Mouse (Mus musculus) G1E (cell line): ENCODE measurements around the gene Nomo1. TPM values are rescaled to one million over a fixed set of nuclear protein-coding genes. Genes with fewer than 3 reads are reported as not detected.

Experiments used
- ATAC-seq: 2 replicates; pipeline ENCODE4 v1.8.0; 2016; ENCODE audit warnings: mild to moderate bottlenecking; ENCODE audit not compliant: insufficient number of reproducible peaks, poor library complexity, low FRiP score, severe bottlenecking; ENCODE audit errors: extremely low read depth
- DNase-seq: peaks from one replicate; pipeline ENCODE4 v3.0.0; 2012; ENCODE audit warnings: low spot score
- H3K27me3 ChIP-seq: 2 replicates; pipeline ENCODE4 v1.6.1; 2012; ENCODE audit warnings: mild to moderate bottlenecking, low read length, inconsistent platforms; ENCODE audit not compliant: insufficient read depth
- H3K36me3 ChIP-seq: replicated peaks from 2 replicates; pipeline ENCODE3; 2012; ENCODE audit warnings: mild to moderate bottlenecking, inconsistent platforms
- H3K4me1 ChIP-seq: 2 replicates; pipeline ENCODE4 v1.6.1; 2012; ENCODE audit warnings: low read depth, low read length, inconsistent platforms, mixed read lengths; ENCODE audit not compliant: insufficient read depth
- H3K4me3 ChIP-seq: 2 replicates; pipeline ENCODE4 v1.5.1; 2012; ENCODE audit warnings: low read depth, mild to moderate bottlenecking, inconsistent platforms, low read length, moderate library complexity, mixed read lengths
- H3K9me3 ChIP-seq: replicated peaks from 2 replicates; pipeline ENCODE4 v1.6.1; 2012; ENCODE audit warnings: inconsistent platforms
- CTCF ChIP-seq: IDR thresholded peaks from 2 replicates; pipeline ENCODE4 v1.5.1; 2012; ENCODE audit warnings: low read depth, low read length, inconsistent platforms, mixed read lengths
- GATA1 ChIP-seq: IDR thresholded peaks from 2 replicates; pipeline ENCODE4 v1.6.1; 2012; ENCODE audit warnings: borderline replicate concordance, low read length, inconsistent platforms, mixed read lengths
- GATA2 ChIP-seq: IDR thresholded peaks from 2 replicates; pipeline ENCODE4 v1.6.1; 2012; ENCODE audit warnings: low read depth, low read length, inconsistent platforms, borderline replicate concordance
- POLR2AphosphoS5 ChIP-seq: IDR thresholded peaks from 2 replicates; pipeline ENCODE4 v1.6.1; 2012; ENCODE audit warnings: low read depth, low read length, inconsistent platforms; ENCODE audit not compliant: insufficient replicate concordance
- TAL1 ChIP-seq: conservative IDR thresholded peaks from 2 replicates; pipeline ENCODE4 v1.6.1; 2012; ENCODE audit warnings: low read depth, low read length, inconsistent platforms, mixed read lengths
- polyA plus RNA-seq: library from polyadenylated mRNA; stranded (reverse); fragments of >175 nt; gene quantifications from 2 replicates; pipeline ENCODE4 v1.2.3, GENCODE M21; 2012
- total RNA-seq, 2 experiments: library from RNA; stranded (forward) in 1 of 2; stranded (reverse) in 1 of 2; fragments of 200-1000 nt in 1 of 2; fragments of >200 nt in 1 of 2; fragmentation: Nextera tagmentation in 1 of 2; gene quantifications; 2 replicates each; pipeline ENCODE4 v1.2.3; 2014 to 2017

The Nomo1 gene
- total and polyA plus RNA-seq, 3 experiments, result 26.4 to 52.7 (median 47.2) TPM

- ATAC-seq (no peak), DNase-seq (no peak)
- H3K36me3 ChIP-seq, result peaks cover 95% of the 10 kb centered on the region
- H3K27me3 ChIP-seq, result no peaks in the 10 kb centered on the region
- no peaks in the 10 kb centered on the region for H3K9me3 ChIP-seq
- H3K4me3 ChIP-seq, result no peak overlapping the region
- TF ChIP-seq GATA2, result no peak
- no peak for TF ChIP-seq TAL1
- TF ChIP-seq GATA1, result no peak
- TF ChIP-seq CTCF, result no peak
- peaks cover 3% of the 10 kb centered on the region for H3K4me1 ChIP-seq
These were observed 20.1 kb downstream of the Nomo1 start for GRCm38 (mm10) chr7:46053566-46053965.

- DNase-seq, result no peak
- ATAC-seq, result no peak
- peaks cover 100% of the 10 kb centered on the region for H3K36me3 ChIP-seq
These were observed 25.4 kb downstream of the Nomo1 start for GRCm38 (mm10) chr7:46058882-46059281.

GRCm38 (mm10) chr7:46060688-46061087 is 27.2 kb downstream of the Nomo1 start:
- H3K27me3 ChIP-seq, result no peaks in the 10 kb centered on the region
- peaks cover 9% of the 10 kb centered on the region for H3K4me1 ChIP-seq
- no peak for TF ChIP-seq POLR2AphosphoS5
- TF ChIP-seq TAL1, result no peak
- TF ChIP-seq GATA2, result no peak
- TF ChIP-seq GATA1, result no peak
- no peak for TF ChIP-seq CTCF
- peaks cover 99% of the 10 kb centered on the region for H3K36me3 ChIP-seq
- H3K9me3 ChIP-seq, result no peaks in the 10 kb centered on the region
- no peak overlapping the region for H3K4me3 ChIP-seq
- ATAC-seq (no peak), DNase-seq (no peak)

More at GRCm38 (mm10) chr7:46058882-46059281, 25.4 kb downstream of the Nomo1 start:
- Histone ChIP-seq H3K27me3 (no peaks in the 10 kb centered on the region), H3K9me3 (no peaks in the 10 kb centered on the region), H3K4me3 (no peak overlapping the region), H3K4me1 (peaks cover 9% of the 10 kb centered on the region)
- no peak for TF ChIP-seq POLR2AphosphoS5

DNA sequence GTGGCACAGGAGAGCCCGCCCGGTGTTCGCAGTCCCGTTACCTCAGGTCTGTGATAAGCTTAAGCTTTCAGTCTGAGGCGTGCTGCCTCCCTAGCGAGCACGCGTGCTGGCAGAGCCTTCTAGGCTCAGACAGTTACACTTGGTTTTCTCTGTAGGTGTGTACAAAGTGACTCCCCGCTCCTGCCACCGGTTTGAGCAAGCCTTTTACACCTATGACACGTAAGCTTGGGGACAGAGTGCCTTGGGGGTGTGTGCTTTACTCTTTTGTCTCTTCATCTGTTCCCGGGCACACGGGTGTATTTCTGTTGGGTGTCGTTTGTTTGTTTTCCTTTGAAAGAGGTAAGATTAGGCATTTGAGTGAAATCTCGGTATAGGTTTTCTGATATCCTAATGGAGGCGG is 28.1 kb downstream of the Nomo1 start:
- DNase-seq (no peak), ATAC-seq (no peak)
- H3K36me3 ChIP-seq, result peaks cover 99% of the 10 kb centered on the region
- no peak overlapping the region for H3K4me3 ChIP-seq
- no peaks in the 10 kb centered on the region for H3K9me3 ChIP-seq
- peaks cover 9% of the 10 kb centered on the region for H3K4me1 ChIP-seq
- no peak for TF ChIP-seq GATA1
- TF ChIP-seq CTCF, result no peak
- TF ChIP-seq POLR2AphosphoS5, result no peak
- TF ChIP-seq TAL1, result no peak
- TF ChIP-seq GATA2, result no peak
- H3K27me3 ChIP-seq, result no peaks in the 10 kb centered on the region

DNA sequence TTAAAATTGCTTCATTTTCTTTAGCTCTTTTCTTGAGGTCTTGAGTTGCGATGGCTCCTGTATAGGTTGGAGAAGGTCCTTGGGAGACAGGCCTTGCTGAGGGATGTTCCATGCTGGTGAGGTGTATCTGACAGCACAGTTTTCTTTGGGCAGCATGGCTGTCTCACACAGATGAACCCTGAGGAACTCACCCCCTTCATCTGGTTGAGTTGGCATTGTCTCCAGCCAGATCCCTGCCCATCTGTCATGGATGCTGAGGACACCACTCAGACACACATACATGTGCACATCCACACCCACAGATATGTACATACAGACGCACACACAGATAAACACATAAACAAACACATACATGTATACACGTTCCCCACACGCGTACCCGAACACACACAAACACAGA is 29.8 kb downstream of the Nomo1 start:
- ATAC-seq (no peak), DNase-seq (no peak)
- no peak overlapping the region for H3K4me3 ChIP-seq
- no peaks in the 10 kb centered on the region for H3K9me3 ChIP-seq
- no peaks in the 10 kb centered on the region for H3K27me3 ChIP-seq
- H3K36me3 ChIP-seq, result peaks cover 93% of the 10 kb centered on the region
- peaks cover 8% of the 10 kb centered on the region for H3K4me1 ChIP-seq
- TF ChIP-seq POLR2AphosphoS5, result no peak
- TF ChIP-seq CTCF, result no peak
- TF ChIP-seq TAL1, result no peak

- Histone ChIP-seq H3K4me1 (no peaks in the 10 kb centered on the region; the same call in 1 of the 2 replicates), H3K9me3 (no peaks in the 10 kb centered on the region), H3K27me3 (no peaks in the 10 kb centered on the region), H3K4me3 (no peak overlapping the region), H3K36me3 (peaks cover 93% of the 10 kb centered on the region)
- ATAC-seq, result no peak
- no peak for DNase-seq
- TF ChIP-seq GATA1 (no peak), TAL1 (no peak), GATA2 (no peak), POLR2AphosphoS5 (no peak), CTCF (no peak)
These were observed 35.3 kb downstream of the Nomo1 start for GRCm38 (mm10) chr7:46068831-46069230.

DNA sequence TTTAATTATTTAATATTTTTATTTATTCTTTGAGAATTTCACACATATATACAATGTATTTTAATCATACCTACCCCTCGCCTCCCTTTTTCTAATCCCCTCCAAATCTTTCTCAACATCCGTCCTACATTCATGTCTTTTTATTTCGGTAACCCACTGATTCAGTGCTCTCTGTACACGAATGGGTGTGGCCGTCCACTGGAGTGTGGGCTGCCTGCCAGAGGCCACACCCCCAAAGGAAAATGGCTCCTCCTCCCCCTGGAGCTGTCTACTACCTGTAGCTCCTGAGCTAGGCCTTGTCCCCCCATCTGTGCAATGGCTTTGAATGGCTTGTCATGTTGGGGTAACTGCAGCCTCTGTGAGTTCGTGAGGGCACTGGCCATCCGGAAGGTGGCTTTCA is 43.3 kb downstream of the Nomo1 start:
- ATAC-seq, result no peak
- H3K36me3 ChIP-seq, result peaks cover 98% of the 10 kb centered on the region
- H3K9me3 ChIP-seq, result no peaks in the 10 kb centered on the region
- H3K4me3 ChIP-seq, result no peak overlapping the region
- no peaks in the 10 kb centered on the region for H3K27me3 ChIP-seq
- no peak for DNase-seq
- peaks cover 2% of the 10 kb centered on the region for H3K4me1 ChIP-seq
- TF ChIP-seq TAL1 (no peak), GATA1 (no peak), POLR2AphosphoS5 (no peak), GATA2 (no peak), CTCF (no peak)
